Mouse (Mus musculus) liver, embryonic 12.5 days (tissue): Measurements from ENCODE around the gene Ing4. TPM values are rescaled to one million over a fixed set of nuclear protein-coding genes. Genes with fewer than 3 reads are reported as not detected.
"Not testable (repeated sequence)": the region's sequence is repeated elsewhere in the genome, so short reads cannot be mapped to it uniquely, and the experiment has no call there.

Experiments
- ATAC-seq: fragments of 200-750 bp; cut with Nextera tagmentation; 2 replicates; pipeline ENCODE4 v1.8.0; 2017; ENCODE audit warnings: moderate number of reproducible peaks, mild to moderate bottlenecking, moderate library complexity
- H3K27ac ChIP-seq: fragments of 300-500 bp; sonication (generic); 2 replicates; pipeline ENCODE4 v1.5.1; 2016; ENCODE audit warnings: mild to moderate bottlenecking
- H3K27me3 ChIP-seq: fragments of 300-500 bp; sonication (generic); replicated peaks from 2 replicates; pipeline ENCODE4 v1.6.1; 2016; ENCODE audit warnings: mild to moderate bottlenecking, moderate library complexity
- H3K36me3 ChIP-seq: fragments of 300-500 bp; sonication (generic); 2 replicates; pipeline ENCODE4 v1.6.1; 2016; ENCODE audit warnings: mild to moderate bottlenecking, moderate library complexity
- H3K4me1 ChIP-seq: fragments of 300-500 bp; sonication (generic); 2 replicates; pipeline ENCODE4 v1.6.1; 2016
- H3K4me2 ChIP-seq: fragments of 300-500 bp; sonication (generic); 2 replicates; pipeline ENCODE4 v1.6.1; 2016; ENCODE audit warnings: mild to moderate bottlenecking, moderate library complexity
- H3K4me3 ChIP-seq: fragments of 300-500 bp; sonication (generic); 2 replicates; pipeline ENCODE4 v1.5.1; 2016; ENCODE audit warnings: mild to moderate bottlenecking, moderate library complexity
- H3K9ac ChIP-seq: fragments of 300-500 bp; sonication (generic); 2 replicates; pipeline ENCODE4 v1.6.1; 2016; ENCODE audit warnings: mild to moderate bottlenecking, moderate library complexity
- H3K9me3 ChIP-seq: fragments of 300-500 bp; sonication (generic); replicated peaks from 2 replicates; pipeline ENCODE4 v1.6.1; 2016; ENCODE audit warnings: mild to moderate bottlenecking, moderate library complexity
- WGBS: fragments of 180-500 bp; shearing (Covaris S2); methylation state at CpG from one replicate; pipeline ENCODE4 v1.1.7; 2016; ENCODE audit not compliant: insufficient replicate concordance; 5-methylcytosine and 5-hydroxymethylcytosine counted together
- polyA plus RNA-seq: library from polyadenylated mRNA; unstranded; fragments of >200 nt; fragmentation: Nextera tagmentation; extraction: Ambion mirVana; gene quantifications from 2 replicates; pipeline ENCODE4 v1.2.1, GENCODE M21; 2016

Gene Ing4
- polyA plus RNA-seq, 1 experiment from 2014 or later, result 34.6 TPM

- Histone ChIP-seq H3K4me3 (no peak overlapping the region), H3K4me2 (no peak overlapping the region), H3K27me3 (peaks cover 54% of the 10 kb centered on the region), H3K27ac (no peak overlapping the region), H3K9me3 (no peaks in the 10 kb centered on the region), H3K9ac (no peak overlapping the region), H3K36me3 (no peaks in the 10 kb centered on the region), H3K4me1 (peaks cover 17% of the 10 kb centered on the region)
- 56% methylated on average over 3 of the region's 3 CpGs for WGBS
- ATAC-seq, result no peak
Measured at GRCm38 (mm10) chr6:125005086-125005485, 34.5 kb upstream of the Ing4 start.

DNA sequence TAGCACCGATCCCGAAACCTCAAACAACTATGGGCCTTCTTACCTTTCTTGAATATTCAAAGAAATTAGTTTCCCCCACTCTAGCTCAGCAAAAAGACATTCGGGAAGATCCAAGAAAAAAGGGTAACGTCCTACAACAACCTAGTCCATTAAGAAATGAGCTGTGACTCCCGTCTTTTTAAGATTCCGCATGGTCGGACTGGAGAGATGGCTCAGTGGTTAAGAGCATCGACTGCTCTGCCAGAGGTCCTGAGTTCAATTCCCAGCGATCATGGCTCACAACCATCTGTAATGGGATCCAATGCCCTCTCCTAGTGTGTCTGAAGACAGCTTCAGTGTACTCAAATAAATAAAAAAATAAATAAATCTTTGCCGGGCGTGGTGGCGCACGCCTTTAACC, 31.5 kb upstream of the Ing4 start:
- Histone ChIP-seq H3K4me1 (peaks cover 45% of the 10 kb centered on the region), H3K9me3 (no peaks in the 10 kb centered on the region), H3K36me3 (peaks cover 27% of the 10 kb centered on the region), H3K4me3 (peak overlapping the region; percentile 99), H3K27ac (peak overlapping the region; percentile 94), H3K9ac (peak overlapping the region; percentile 97), H3K27me3 (peaks cover 25% of the 10 kb centered on the region), H3K4me2 (peak overlapping the region; percentile 92)
- 41% methylated on average over 13 of the region's 13 CpGs for WGBS
- ATAC-seq, result no peak

DNA sequence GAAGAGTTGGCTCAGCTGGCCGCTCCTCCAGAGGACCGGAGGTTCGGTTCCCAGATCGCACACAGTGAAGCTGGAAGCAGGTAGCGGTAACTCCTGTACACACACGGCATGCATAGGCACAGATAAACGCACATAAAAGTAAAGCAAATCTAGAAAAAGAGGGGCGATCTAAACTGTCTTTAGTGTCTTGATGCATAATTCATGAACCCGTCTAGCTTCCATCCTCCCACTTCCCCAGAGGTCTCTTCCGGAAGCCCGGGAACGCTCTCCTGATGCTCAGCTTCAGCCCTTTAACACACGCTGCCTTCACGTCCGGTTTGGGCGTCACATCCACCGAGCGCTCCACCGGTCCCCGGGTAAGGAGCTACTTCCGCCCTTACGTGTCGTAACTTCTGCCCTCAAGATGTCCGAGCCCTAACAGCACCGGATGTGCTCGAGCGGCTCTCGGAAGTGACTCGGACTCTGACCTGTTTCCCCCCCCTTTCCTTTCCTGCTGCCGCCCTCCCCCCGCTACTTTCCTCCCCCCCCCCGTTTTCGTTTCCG, 30.9 kb upstream of the Ing4 start:
- peak overlapping the region; percentile 97 for H3K9ac ChIP-seq
- H3K36me3 ChIP-seq, result peaks cover 33% of the 10 kb centered on the region
- H3K4me2 ChIP-seq, result peak overlapping the region; percentile 92
- peak overlapping the region; percentile 94 for H3K27ac ChIP-seq
- H3K9me3 ChIP-seq, result no peaks in the 10 kb centered on the region
- H3K27me3 ChIP-seq, result peaks cover 19% of the 10 kb centered on the region
- peak overlapping the region; percentile 99 for H3K4me3 ChIP-seq
- H3K4me1 ChIP-seq, result peaks cover 45% of the 10 kb centered on the region
- ATAC-seq, result peak; percentile 98
- under 1% methylated on average over 30 of the region's 34 CpGs for WGBS

DNA sequence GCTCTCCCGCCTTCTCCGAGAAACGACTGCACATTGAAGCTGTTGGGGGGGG, 30.6 kb upstream of the Ing4 start, which contains the start of gene Zfp384:
Gene Zfp384, plus strand, starts transcription at position 17 of the 52 bp plus-strand sequence.
- H3K27ac ChIP-seq, result peak within 1 kb of the TSS; percentile 94
- peak within 1 kb of the TSS; percentile 92 for H3K4me2 ChIP-seq
- H3K9me3 ChIP-seq, result no peaks in the 10 kb centered on the region
- 0% methylated on average over 2 of the region's 3 CpGs for WGBS
- H3K9ac ChIP-seq, result peak within 1 kb of the TSS; percentile 97
- ATAC-seq, result no peak
- peaks cover 16% of the 10 kb centered on the region for H3K27me3 ChIP-seq
- H3K4me3 ChIP-seq, result peak within 1 kb of the TSS; percentile 99
- peaks cover 36% of the 10 kb centered on the region for H3K36me3 ChIP-seq
- H3K4me1 ChIP-seq, result peaks cover 45% of the 10 kb centered on the region

DNA sequence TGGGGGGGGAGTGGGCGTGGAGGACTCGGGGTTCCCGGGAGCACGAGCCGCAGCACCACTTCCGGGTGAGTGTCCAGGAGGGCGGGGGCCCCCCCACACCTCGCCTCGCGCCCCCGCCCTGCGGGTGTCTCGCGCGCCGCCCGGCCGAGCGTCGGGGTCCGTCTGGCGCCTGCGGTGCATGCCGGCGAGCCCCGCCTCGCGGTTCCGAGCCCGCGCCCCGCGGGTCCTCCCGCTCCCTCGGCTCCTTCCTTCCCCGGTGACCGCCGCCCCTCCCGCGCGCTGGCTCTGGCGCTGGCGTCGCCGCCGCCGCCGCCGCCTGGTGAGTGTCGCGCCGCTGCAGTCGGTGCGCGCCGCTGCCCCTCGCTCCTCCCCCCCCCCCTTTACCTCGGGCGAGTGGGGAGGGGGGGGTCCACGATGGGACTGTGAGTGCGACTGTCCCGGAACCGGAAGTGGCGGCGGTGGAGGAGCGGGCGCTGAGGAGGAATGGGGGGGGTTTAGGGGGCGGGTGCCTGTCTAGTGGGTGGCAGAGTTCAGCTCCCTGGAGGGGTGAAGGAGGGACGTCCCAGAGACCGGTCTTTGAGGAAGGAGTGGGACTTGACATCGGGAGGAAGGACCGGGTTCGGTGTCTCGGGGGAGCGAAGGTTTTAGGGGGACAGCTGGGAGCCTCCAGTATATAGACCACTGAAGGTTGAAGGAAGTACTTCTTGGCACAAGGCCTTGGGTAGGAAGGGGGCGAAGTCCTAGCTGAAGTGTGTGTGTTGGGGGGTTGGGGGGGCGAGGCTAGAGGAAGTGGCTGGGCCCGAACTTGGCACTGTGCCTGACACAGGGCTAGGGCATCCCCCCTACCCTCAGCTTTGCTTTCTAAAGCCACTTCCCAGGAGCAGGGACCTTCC, 30.1 kb upstream of the Ing4 start:
- Histone ChIP-seq H3K4me2 (peak overlapping the region; percentile 92), H3K9me3 (no peaks in the 10 kb centered on the region), H3K9ac (peak overlapping the region; percentile 97), H3K36me3 (peaks cover 40% of the 10 kb centered on the region), H3K27ac (peak overlapping the region; percentile 94), H3K4me3 (peak overlapping the region; percentile 99), H3K4me1 (peaks cover 48% of the 10 kb centered on the region), H3K27me3 (peaks cover 11% of the 10 kb centered on the region)
- ATAC-seq, result peak; percentile 87
- under 1% methylated on average over 65 of the region's 78 CpGs for WGBS

DNA sequence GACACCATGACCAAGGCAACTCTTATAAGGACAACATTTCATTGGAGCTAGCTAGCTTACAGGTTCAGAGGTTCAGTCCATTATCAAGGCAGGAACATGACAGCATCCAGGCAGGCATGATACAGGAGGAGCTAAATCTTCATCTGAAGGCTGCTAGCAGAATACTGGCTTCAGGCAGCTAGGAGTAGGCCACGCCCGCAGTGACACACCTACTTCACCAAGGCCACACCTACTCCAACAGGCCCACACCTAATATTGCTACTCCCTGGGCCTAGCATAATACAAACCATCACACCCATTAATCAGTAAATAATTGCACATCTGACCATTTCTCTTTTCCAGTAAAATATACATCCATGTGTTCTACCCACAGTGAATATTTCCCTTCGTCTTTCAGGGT, 21.9 kb upstream of the Ing4 start:
- ATAC-seq, result peak; percentile 96
- 0 out of 2 replicates have a peak overlapping the region, but pooled peaks have one; percentile 2 for H3K4me2 ChIP-seq

GRCm38 (mm10) chr6:125030532-125030931, 9.0 kb upstream of the Ing4 start:
- not testable (repeated sequence) for H3K4me2 ChIP-seq, H3K4me3 ChIP-seq, H3K9me3 ChIP-seq, H3K27me3 ChIP-seq, H3K4me1 ChIP-seq, H3K9ac ChIP-seq, H3K27ac ChIP-seq
- ATAC-seq, result peak; percentile 40; the same call in 1 of the 2 replicates
- 47% methylated on average over 9 of the region's 9 CpGs for WGBS
- H3K36me3 ChIP-seq, result peaks cover 94% of the 10 kb centered on the region

More for the DNA sequence above, 21.9 kb upstream of the Ing4 start:
- H3K9ac ChIP-seq, result no peak overlapping the region
- 78% methylated on average over 3 of the region's 3 CpGs for WGBS
- peaks cover 88% of the 10 kb centered on the region for H3K36me3 ChIP-seq
- H3K27ac ChIP-seq, result no peak overlapping the region
- H3K9me3 ChIP-seq, result no peaks in the 10 kb centered on the region
- H3K4me3 ChIP-seq, result no peak overlapping the region
- peaks cover 40% of the 10 kb centered on the region for H3K4me1 ChIP-seq
- H3K27me3 ChIP-seq, result no peaks in the 10 kb centered on the region

DNA sequence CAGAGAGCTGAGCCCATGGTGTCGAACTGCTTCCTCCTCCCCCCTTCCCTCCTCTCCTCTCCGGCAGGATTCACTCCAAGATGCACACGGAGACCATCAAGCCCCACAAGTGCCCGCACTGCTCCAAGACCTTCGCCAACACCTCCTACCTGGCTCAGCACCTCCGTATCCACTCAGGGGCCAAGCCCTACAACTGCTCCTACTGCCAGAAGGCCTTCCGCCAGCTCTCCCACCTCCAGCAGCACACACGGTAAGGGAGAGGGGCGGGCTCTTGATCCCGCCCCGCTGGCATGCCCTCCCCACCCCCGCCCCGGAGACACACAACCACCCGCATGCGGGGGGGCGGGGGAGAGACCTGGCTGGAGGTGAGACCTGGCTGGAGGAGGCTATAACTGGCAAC, 8.0 kb upstream of the Ing4 start:
- WGBS, result 84% methylated on average over 16 of the region's 16 CpGs

DNA sequence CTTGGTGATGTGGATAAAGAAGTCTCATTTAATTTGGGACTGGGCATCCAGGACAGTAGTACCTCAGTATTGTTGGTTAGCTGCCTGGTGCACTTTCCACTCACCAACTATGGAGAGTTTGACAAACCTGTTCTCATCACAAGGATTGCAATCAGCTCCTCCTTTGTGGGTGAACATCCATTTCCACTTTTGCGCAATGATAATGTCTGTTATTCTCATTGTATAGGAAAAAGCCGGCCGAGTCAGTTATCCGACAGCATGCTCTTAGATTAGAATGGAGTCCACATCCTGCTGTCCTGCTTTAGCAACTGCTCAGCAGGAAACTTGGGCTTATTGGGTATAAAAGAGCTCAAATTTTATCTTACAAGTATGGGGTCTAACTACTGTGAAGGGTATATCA, 894 bp upstream of the Ing4 start:
- Histone ChIP-seq H3K9ac (peak overlapping the region; percentile 59; the same call in 1 of the 2 replicates), H3K27ac (peak overlapping the region; percentile 75), H3K27me3 (no peaks in the 10 kb centered on the region), H3K4me1 (peaks cover 34% of the 10 kb centered on the region), H3K9me3 (no peaks in the 10 kb centered on the region), H3K4me2 (peak overlapping the region; percentile 81), H3K4me3 (peak overlapping the region; percentile 75), H3K36me3 (peaks cover 50% of the 10 kb centered on the region)
- 90% methylated on average over 4 of the region's 4 CpGs for WGBS
- no peak for ATAC-seq

More for the DNA sequence above, 8.0 kb upstream of the Ing4 start:
- Histone ChIP-seq H3K4me2 (no peak overlapping the region), H3K27ac (no peak overlapping the region), H3K9me3 (no peaks in the 10 kb centered on the region), H3K4me3 (no peak overlapping the region), H3K36me3 (peaks cover 94% of the 10 kb centered on the region), H3K27me3 (no peaks in the 10 kb centered on the region), H3K4me1 (no peaks in the 10 kb centered on the region), H3K9ac (no peak overlapping the region)
- ATAC-seq, result no peak

DNA sequence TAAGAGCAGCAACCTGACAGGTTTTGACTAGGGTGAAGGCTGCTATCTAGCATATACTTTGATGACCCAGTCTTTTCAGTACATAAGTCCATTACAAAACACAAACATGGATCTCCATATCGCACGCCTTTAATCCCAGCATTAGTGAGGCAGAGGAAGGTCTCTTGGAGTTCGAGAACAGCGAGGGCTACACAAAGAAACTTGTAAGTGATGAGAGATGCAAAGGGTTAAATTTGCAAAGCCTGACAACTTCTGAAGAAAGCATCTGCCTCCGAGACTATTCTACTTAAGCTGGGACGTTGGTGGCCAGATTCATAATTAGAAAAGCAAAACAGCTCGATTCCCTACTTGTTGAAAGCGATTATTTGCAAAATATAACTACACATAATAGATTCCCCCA, 429 bp upstream of the Ing4 start:
- peak; percentile 2; the same call in 1 of the 2 replicates for ATAC-seq
- Histone ChIP-seq H3K4me2 (peak overlapping the region; percentile 81), H3K4me1 (peaks cover 34% of the 10 kb centered on the region), H3K27ac (peak overlapping the region; percentile 75), H3K9me3 (no peaks in the 10 kb centered on the region), H3K9ac (peak overlapping the region; percentile 59), H3K36me3 (peaks cover 50% of the 10 kb centered on the region), H3K4me3 (peak overlapping the region; percentile 75), H3K27me3 (no peaks in the 10 kb centered on the region)
- WGBS, result 4% methylated on average over 8 of the region's 8 CpGs

GRCm38 (mm10) chr6:125040221-125040620, 661 bp downstream of the Ing4 start:
- H3K9ac ChIP-seq, result peak overlapping the region; percentile 74
- peaks cover 34% of the 10 kb centered on the region for H3K4me1 ChIP-seq
- H3K27me3 ChIP-seq, result no peaks in the 10 kb centered on the region
- peak overlapping the region; percentile 75 for H3K27ac ChIP-seq
- H3K9me3 ChIP-seq, result no peaks in the 10 kb centered on the region
- H3K4me2 ChIP-seq, result peak overlapping the region; percentile 81
- peaks cover 51% of the 10 kb centered on the region for H3K36me3 ChIP-seq
- peak overlapping the region; percentile 75 for H3K4me3 ChIP-seq
- WGBS, result 8% methylated on average over 7 of the region's 7 CpGs
- no peak for ATAC-seq

DNA sequence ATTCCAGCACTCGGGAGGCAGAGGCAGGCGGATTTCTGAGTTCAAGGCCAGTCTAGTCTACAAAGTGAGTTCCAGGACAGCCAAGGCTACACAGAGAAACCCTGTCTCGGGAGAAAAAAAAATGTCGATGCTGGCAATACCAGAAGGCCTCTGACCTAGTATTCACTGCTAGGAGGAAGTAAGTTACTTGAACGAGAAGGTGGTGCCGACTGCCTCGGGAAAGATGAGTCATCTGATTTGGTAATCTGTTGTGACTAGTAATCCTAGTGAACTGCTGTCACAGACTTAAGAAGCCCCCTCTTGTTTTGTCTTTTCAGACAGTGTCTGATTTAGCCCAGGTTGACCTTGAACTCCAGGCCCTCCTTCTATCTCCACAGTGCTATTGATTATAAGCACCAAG, 1.5 kb downstream of the Ing4 start:
- no peak for ATAC-seq
- no peaks in the 10 kb centered on the region for H3K27me3 ChIP-seq
- 0 out of 2 replicates have a peak overlapping the region, but pooled peaks have one; percentile 6 for H3K4me3 ChIP-seq
- H3K27ac ChIP-seq, result no peak overlapping the region
- H3K4me1 ChIP-seq, result peaks cover 34% of the 10 kb centered on the region
- no peaks in the 10 kb centered on the region for H3K9me3 ChIP-seq
- H3K9ac ChIP-seq, result no peak overlapping the region
- H3K36me3 ChIP-seq, result peaks cover 50% of the 10 kb centered on the region
- peak overlapping the region; percentile 81 for H3K4me2 ChIP-seq
- WGBS, result 41% methylated on average over 7 of the region's 7 CpGs
